Mouse (Mus musculus) bone marrow macrophage, adult 2 months (primary cell): ENCODE results near the gene Plekha7. TPM values are rescaled to one million over a fixed set of nuclear protein-coding genes. Genes with fewer than 3 reads are reported as not detected.

Experiments
- H3K27ac ChIP-seq: 2 replicates; pipeline ENCODE4 v1.5.1; 2012; ENCODE audit warnings: low read depth, low read length; ENCODE audit not compliant: insufficient read depth
- H3K4me1 ChIP-seq: 2 replicates; pipeline ENCODE4 v1.6.1; 2012; ENCODE audit warnings: low read length; ENCODE audit not compliant: control insufficient read depth, insufficient read depth
- H3K4me3 ChIP-seq: 2 replicates; pipeline ENCODE4 v1.5.1; 2012; ENCODE audit warnings: mild to moderate bottlenecking, low read length, moderate library complexity; ENCODE audit not compliant: insufficient read depth
- CTCF ChIP-seq: IDR thresholded peaks from 2 replicates; pipeline ENCODE4 v1.5.1; 2012; ENCODE audit warnings: low read depth, mild to moderate bottlenecking, low read length, moderate library complexity
- POLR2A ChIP-seq: IDR thresholded peaks from 2 replicates; pipeline ENCODE4 v1.6.1; 2012; ENCODE audit warnings: mild to moderate bottlenecking, low read depth, low read length, borderline replicate concordance
- polyA plus RNA-seq: library from polyadenylated mRNA; stranded (reverse); fragments of >200 nt; gene quantifications from 2 replicates; pipeline ENCODE4 v1.2.4, GENCODE M21; 2012; ENCODE audit not compliant: missing spikeins, insufficient read depth, insufficient read length

Gene Plekha7
- polyA plus RNA-seq, 1 experiment, result not detected

GRCm38 (mm10) chr7:116147114-116147513 is 161.1 kb downstream of the Plekha7 start:
- H3K27ac ChIP-seq, result no peak overlapping the region
- peaks cover 6% of the 10 kb centered on the region for H3K4me1 ChIP-seq

GRCm38 (mm10) chr7:116145030-116145429 is 163.1 kb downstream of the Plekha7 start:
- H3K27ac ChIP-seq, result no peak overlapping the region
- H3K4me3 ChIP-seq, result no peak overlapping the region
- TF ChIP-seq CTCF (no peak), POLR2A (no peak)
- H3K4me1 ChIP-seq, result peaks cover 6% of the 10 kb centered on the region

More at GRCm38 (mm10) chr7:116147114-116147513, 161.1 kb downstream of the Plekha7 start:
- TF ChIP-seq POLR2A (no peak), CTCF (no peak)
- H3K4me3 ChIP-seq, result no peak overlapping the region

- Histone ChIP-seq H3K4me3 (no peak overlapping the region), H3K4me1 (peaks cover 4% of the 10 kb centered on the region; the same call in 1 of the 2 replicates), H3K27ac (no peak overlapping the region)
- TF ChIP-seq POLR2A (no peak), CTCF (no peak)
Measured at GRCm38 (mm10) chr7:116137671-116138070, 170.5 kb downstream of the Plekha7 start.

GRCm38 (mm10) chr7:116137149-116137548 is 171.0 kb downstream of the Plekha7 start:
- no peak overlapping the region for H3K4me3 ChIP-seq
- TF ChIP-seq POLR2A (no peak), CTCF (no peak)
- H3K27ac ChIP-seq, result no peak overlapping the region
- H3K4me1 ChIP-seq, result peaks cover 4% of the 10 kb centered on the region; the same call in 1 of the 2 replicates

- Histone ChIP-seq H3K27ac (no peak overlapping the region), H3K4me3 (no peak overlapping the region), H3K4me1 (peaks cover 4% of the 10 kb centered on the region; the same call in 1 of the 2 replicates)
- no peak for TF ChIP-seq POLR2A
- no peak for TF ChIP-seq CTCF
Measured at GRCm38 (mm10) chr7:116134413-116135292, 173.5 kb downstream of the Plekha7 start.

- Histone ChIP-seq H3K4me3 (no peak overlapping the region), H3K4me1 (peaks cover 10% of the 10 kb centered on the region; the same call in 1 of the 2 replicates), H3K27ac (no peak overlapping the region)
- peak; percentile 58 for TF ChIP-seq CTCF
- TF ChIP-seq POLR2A, result no peak
Measured at GRCm38 (mm10) chr7:116132078-116132477, 176.1 kb downstream of the Plekha7 start.

GRCm38 (mm10) chr7:116131390-116131789 is 176.8 kb downstream of the Plekha7 start:
- no peak overlapping the region for H3K27ac ChIP-seq
- no peak for TF ChIP-seq CTCF
- TF ChIP-seq POLR2A, result no peak
- peaks cover 10% of the 10 kb centered on the region; the same call in 1 of the 2 replicates for H3K4me1 ChIP-seq
- no peak overlapping the region for H3K4me3 ChIP-seq

- H3K4me1 ChIP-seq, result peaks cover 6% of the 10 kb centered on the region; the same call in 1 of the 2 replicates
- H3K4me3 ChIP-seq, result no peak overlapping the region
- no peak overlapping the region for H3K27ac ChIP-seq
- TF ChIP-seq POLR2A (no peak), CTCF (no peak)
Measured at GRCm38 (mm10) chr7:116129374-116129773, 178.8 kb downstream of the Plekha7 start.

- H3K27ac ChIP-seq, result no peak overlapping the region
- peaks cover 6% of the 10 kb centered on the region; the same call in 1 of the 2 replicates for H3K4me1 ChIP-seq
- H3K4me3 ChIP-seq, result no peak overlapping the region
- no peak for TF ChIP-seq CTCF
- TF ChIP-seq POLR2A, result no peak
Measured at GRCm38 (mm10) chr7:116128286-116128685, 179.9 kb downstream of the Plekha7 start.

- no peak overlapping the region for H3K27ac ChIP-seq
- no peak overlapping the region for H3K4me3 ChIP-seq
- TF ChIP-seq CTCF (no peak), POLR2A (no peak)
- H3K4me1 ChIP-seq, result peaks cover 6% of the 10 kb centered on the region; the same call in 1 of the 2 replicates
Measured at GRCm38 (mm10) chr7:116127052-116127451, 181.1 kb downstream of the Plekha7 start.

GRCm38 (mm10) chr7:116125671-116126070 is 182.5 kb downstream of the Plekha7 start:
- Histone ChIP-seq H3K4me1 (peaks cover 6% of the 10 kb centered on the region; the same call in 1 of the 2 replicates), H3K4me3 (no peak overlapping the region), H3K27ac (no peak overlapping the region)
- TF ChIP-seq CTCF (no peak), POLR2A (no peak)
